Mouse (Mus musculus) kidney, embryonic 14.5 days (tissue): ENCODE results near the gene Irs2. TPM values are rescaled to one million over a fixed set of nuclear protein-coding genes. Genes with fewer than 3 reads are reported as not detected.

Source experiments
- ATAC-seq: fragments of 200-750 bp; cut with Nextera tagmentation; 2 replicates; pipeline ENCODE4 v1.8.0; 2017; ENCODE audit warnings: moderate number of reproducible peaks, mild to moderate bottlenecking, moderate TSS enrichment, moderate library complexity; ENCODE audit not compliant: low FRiP score, low TSS enrichment
- H3K27ac ChIP-seq: fragments of 300-500 bp; sonication (generic); 2 replicates; pipeline ENCODE4 v1.5.1; 2014; ENCODE audit warnings: low read depth, mild to moderate bottlenecking, low read length, moderate library complexity, mixed read lengths
- H3K27me3 ChIP-seq: fragments of 300-500 bp; sonication (generic); 2 replicates; pipeline ENCODE4 v1.6.1; 2014; ENCODE audit warnings: mild to moderate bottlenecking, low read length; ENCODE audit not compliant: control insufficient read depth, insufficient read depth
- H3K36me3 ChIP-seq: fragments of 300-500 bp; sonication (generic); 2 replicates; pipeline ENCODE4 v1.6.1; 2014; ENCODE audit warnings: low read length, mixed read lengths; ENCODE audit not compliant: control insufficient read depth, insufficient read depth
- H3K4me1 ChIP-seq: fragments of 300-500 bp; sonication (generic); 2 replicates; pipeline ENCODE4 v1.6.1; 2014; ENCODE audit warnings: low read length, mixed read lengths; ENCODE audit not compliant: control insufficient read depth, insufficient read depth
- H3K4me2 ChIP-seq: fragments of 300-500 bp; sonication (generic); replicated peaks from 2 replicates; pipeline ENCODE4 v1.6.1; 2014; ENCODE audit warnings: low read depth, mild to moderate bottlenecking, low read length
- H3K4me3 ChIP-seq: fragments of 300-500 bp; sonication (generic); 2 replicates; pipeline ENCODE4 v1.5.1; 2014; ENCODE audit warnings: mild to moderate bottlenecking, low read length
- H3K9ac ChIP-seq: fragments of 300-500 bp; sonication (generic); 2 replicates; pipeline ENCODE4 v1.6.1; 2014; ENCODE audit warnings: low read depth, mild to moderate bottlenecking, low read length, moderate library complexity
- H3K9me3 ChIP-seq: fragments of 300-500 bp; sonication (generic); 2 replicates; pipeline ENCODE4 v1.6.1; 2016; ENCODE audit warnings: low read length; ENCODE audit not compliant: control insufficient read depth
- WGBS: fragments of 180-500 bp; shearing (Covaris S2); extraction: QIAGEN DNeasy Blood & Tissue Kit; methylation state at CpG from one replicate; pipeline ENCODE4 v1.1.7; 2014; 5-methylcytosine and 5-hydroxymethylcytosine counted together
- polyA plus RNA-seq: library from polyadenylated mRNA; unstranded; fragments of >200 nt; fragmentation: Nextera tagmentation; extraction: Ambion mirVana; gene quantifications from 2 replicates; pipeline ENCODE4 v1.2.1, GENCODE M21; 2014

The Irs2 gene
- polyA plus RNA-seq, 1 experiment from 2014 or later, result 6.6 TPM

DNA sequence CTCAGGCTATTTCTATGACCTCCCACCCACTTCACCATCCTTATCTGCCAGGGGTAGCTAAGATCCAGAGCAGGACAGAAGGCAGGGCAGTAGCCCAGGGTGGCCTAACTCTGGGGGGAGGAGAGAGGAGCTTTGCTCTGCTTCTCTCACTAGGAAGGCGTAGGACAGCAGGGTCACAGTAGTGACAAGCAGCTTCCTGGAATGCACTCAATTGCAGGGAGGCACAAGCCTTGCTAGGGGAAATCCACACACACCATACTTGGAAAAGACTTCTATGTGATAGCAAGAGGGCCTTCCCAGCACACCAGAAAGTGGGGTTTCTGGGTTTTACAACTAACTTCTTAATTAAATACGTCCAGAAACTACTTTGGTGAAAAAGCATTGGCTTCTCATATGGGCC lies 12.5 kb downstream of the Irs2 start:
- no peak overlapping the region for H3K4me2 ChIP-seq
- peak; percentile 45; the same call in 1 of the 2 replicates for ATAC-seq
- peaks cover 27% of the 10 kb centered on the region for H3K4me1 ChIP-seq
- H3K27me3 ChIP-seq, result no peaks in the 10 kb centered on the region
- 57% methylated on average over 2 of the region's 2 CpGs for WGBS
- H3K9me3 ChIP-seq, result no peaks in the 10 kb centered on the region
- H3K27ac ChIP-seq, result no peak overlapping the region
- H3K36me3 ChIP-seq, result peaks cover 13% of the 10 kb centered on the region; the same call in 1 of the 2 replicates
- peak overlapping the region; percentile 7; the same call in 1 of the 2 replicates for H3K9ac ChIP-seq
- no peak overlapping the region for H3K4me3 ChIP-seq

- H3K4me1 ChIP-seq, result peaks cover 28% of the 10 kb centered on the region
- H3K4me3 ChIP-seq, result no peak overlapping the region
- no peaks in the 10 kb centered on the region for H3K9me3 ChIP-seq
- H3K4me2 ChIP-seq, result no peak overlapping the region
- peaks cover 13% of the 10 kb centered on the region; the same call in 1 of the 2 replicates for H3K36me3 ChIP-seq
- H3K9ac ChIP-seq, result no peak overlapping the region
- no peak for ATAC-seq
- no peak overlapping the region for H3K27ac ChIP-seq
- WGBS, result 94% methylated on average over 6 of the region's 6 CpGs
- no peaks in the 10 kb centered on the region for H3K27me3 ChIP-seq
Measured at GRCm38 (mm10) chr8:10994390-10994954, 13.8 kb downstream of the Irs2 start.

DNA sequence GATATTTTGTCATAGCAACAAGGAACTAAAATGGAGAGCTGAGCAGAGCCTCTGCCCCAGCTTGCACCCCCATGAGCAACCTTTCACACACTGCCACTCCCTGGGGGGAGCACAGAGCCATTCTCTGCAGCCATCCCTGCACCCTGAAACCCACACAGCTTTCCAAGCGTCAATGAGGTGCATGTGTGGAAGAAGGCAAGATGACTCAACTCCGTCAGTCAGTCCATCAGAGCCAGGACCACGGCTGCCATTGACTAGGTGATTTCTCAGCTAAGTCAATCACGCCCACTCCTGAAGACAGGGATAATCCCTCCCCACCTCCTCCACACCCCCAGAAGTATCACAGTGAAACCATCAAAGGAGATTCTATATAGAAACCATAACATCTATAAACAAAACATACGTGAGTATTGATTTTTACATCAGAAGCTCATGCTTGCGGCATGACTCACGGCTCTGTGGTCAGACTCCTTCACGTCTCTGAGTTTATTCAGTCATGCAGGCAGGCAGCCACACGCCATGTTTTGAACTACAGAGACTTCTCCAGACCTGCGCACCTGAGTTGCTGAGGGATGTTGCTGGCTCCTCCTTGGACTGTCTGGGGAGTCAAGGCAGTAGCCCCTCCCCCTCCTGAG lies 14.6 kb downstream of the Irs2 start:
- H3K27ac ChIP-seq, result no peak overlapping the region
- H3K4me2 ChIP-seq, result no peak overlapping the region
- H3K36me3 ChIP-seq, result peaks cover 13% of the 10 kb centered on the region; the same call in 1 of the 2 replicates
- no peak overlapping the region for H3K9ac ChIP-seq
- peaks cover 28% of the 10 kb centered on the region for H3K4me1 ChIP-seq
- H3K4me3 ChIP-seq, result no peak overlapping the region
- H3K9me3 ChIP-seq, result no peaks in the 10 kb centered on the region
- 93% methylated on average over 10 of the region's 10 CpGs for WGBS
- no peaks in the 10 kb centered on the region for H3K27me3 ChIP-seq
- ATAC-seq, result no peak

GRCm38 (mm10) chr8:10992081-10992480 lies 16.2 kb downstream of the Irs2 start:
- no peak for ATAC-seq
- Histone ChIP-seq H3K9ac (no peak overlapping the region), H3K4me3 (no peak overlapping the region), H3K27me3 (no peaks in the 10 kb centered on the region), H3K9me3 (no peaks in the 10 kb centered on the region), H3K36me3 (peaks cover 6% of the 10 kb centered on the region; the same call in 1 of the 2 replicates), H3K4me1 (peaks cover 28% of the 10 kb centered on the region), H3K27ac (no peak overlapping the region), H3K4me2 (no peak overlapping the region)
- WGBS, result 55% methylated on average over 8 of the region's 8 CpGs

- H3K4me1 ChIP-seq, result peaks cover 28% of the 10 kb centered on the region
- H3K9ac ChIP-seq, result no peak overlapping the region
- H3K27ac ChIP-seq, result peak overlapping the region; percentile 21; the same call in 1 of the 2 replicates
- 75% methylated on average over 2 of the region's 2 CpGs for WGBS
- peaks cover 12% of the 10 kb centered on the region; the same call in 1 of the 2 replicates for H3K36me3 ChIP-seq
- H3K4me2 ChIP-seq, result no peak overlapping the region
- no peak for ATAC-seq
- no peaks in the 10 kb centered on the region for H3K27me3 ChIP-seq
- H3K9me3 ChIP-seq, result no peaks in the 10 kb centered on the region
- no peak overlapping the region for H3K4me3 ChIP-seq
Measured at GRCm38 (mm10) chr8:10991323-10991722, 16.9 kb downstream of the Irs2 start.

GRCm38 (mm10) chr8:10990421-10991110 lies 17.7 kb downstream of the Irs2 start:
- 30% methylated on average over 10 of the region's 10 CpGs for WGBS
- Histone ChIP-seq H3K9ac (no peak overlapping the region), H3K36me3 (peaks cover 19% of the 10 kb centered on the region; the same call in 1 of the 2 replicates), H3K4me3 (no peak overlapping the region), H3K27ac (peak overlapping the region; percentile 21; the same call in 1 of the 2 replicates), H3K4me2 (no peak overlapping the region), H3K27me3 (no peaks in the 10 kb centered on the region), H3K9me3 (no peaks in the 10 kb centered on the region), H3K4me1 (peaks cover 24% of the 10 kb centered on the region)
- ATAC-seq, result no peak

- H3K9ac ChIP-seq, result no peak overlapping the region
- no peak overlapping the region for H3K27ac ChIP-seq
- peaks cover 22% of the 10 kb centered on the region for H3K4me1 ChIP-seq
- no peak overlapping the region for H3K4me2 ChIP-seq
- peaks cover 24% of the 10 kb centered on the region; the same call in 1 of the 2 replicates for H3K36me3 ChIP-seq
- 85% methylated on average over 3 of the region's 3 CpGs for WGBS
- H3K9me3 ChIP-seq, result no peaks in the 10 kb centered on the region
- H3K4me3 ChIP-seq, result no peak overlapping the region
- ATAC-seq, result no peak
- no peaks in the 10 kb centered on the region for H3K27me3 ChIP-seq
Measured at GRCm38 (mm10) chr8:10989946-10990345, 18.3 kb downstream of the Irs2 start.

DNA sequence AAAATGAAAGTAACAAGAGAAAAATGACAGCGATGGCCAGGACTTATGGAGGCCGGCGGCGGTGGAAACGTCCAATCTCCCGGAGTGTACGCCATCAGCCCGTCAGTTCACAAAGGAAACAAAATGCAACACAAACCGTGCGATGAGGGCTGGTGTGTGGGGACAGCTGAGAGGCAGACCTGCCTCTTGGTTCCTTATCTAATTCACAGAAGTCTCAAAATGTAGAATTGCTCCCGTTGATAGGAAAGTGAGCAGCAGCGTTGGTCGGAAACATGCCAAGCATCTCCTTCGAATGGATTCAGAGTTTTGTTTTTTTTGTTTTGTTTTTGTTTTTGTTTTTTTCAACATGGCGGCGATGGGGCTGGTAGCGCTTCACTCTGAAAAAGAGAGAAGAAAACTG lies 21.6 kb downstream of the Irs2 start:
- H3K27ac ChIP-seq, result no peak overlapping the region
- H3K4me1 ChIP-seq, result peaks cover 14% of the 10 kb centered on the region
- WGBS, result 95% methylated on average over 17 of the region's 17 CpGs
- H3K9me3 ChIP-seq, result no peaks in the 10 kb centered on the region
- H3K27me3 ChIP-seq, result no peaks in the 10 kb centered on the region
- H3K36me3 ChIP-seq, result peaks cover 27% of the 10 kb centered on the region
- ATAC-seq, result no peak
- no peak overlapping the region for H3K9ac ChIP-seq
- no peak overlapping the region for H3K4me2 ChIP-seq
- H3K4me3 ChIP-seq, result no peak overlapping the region

- Histone ChIP-seq H3K9me3 (no peaks in the 10 kb centered on the region), H3K27me3 (no peaks in the 10 kb centered on the region), H3K36me3 (peaks cover 27% of the 10 kb centered on the region), H3K4me3 (no peak overlapping the region), H3K4me1 (peaks cover 5% of the 10 kb centered on the region; the same call in 1 of the 2 replicates), H3K9ac (no peak overlapping the region), H3K4me2 (no peak overlapping the region), H3K27ac (no peak overlapping the region)
- WGBS, result 84% methylated on average over 7 of the region's 7 CpGs
- no peak for ATAC-seq
Measured at GRCm38 (mm10) chr8:10985064-10985463, 23.2 kb downstream of the Irs2 start.
